ENCODE assay signal across 8 mouse cellular contexts in genomic region chr2:120403653-120403985, GRCm38 (mm10). TPM values are rescaled to one million over a fixed set of nuclear protein-coding genes. Genes with fewer than 3 reads are reported as not detected.
DNase-seq lines count a peak whose midpoint lies in the region; ATAC-seq and TF ChIP-seq lines count a peak whose summit lies in the region.

Gene Ganc, plus strand, starts transcription at chr2:120403896.

- H3K4me3 ChIP-seq in heart, adult 2 months: peak within 1 kb of the TSS; percentile 96
- peak within 1 kb of the TSS; percentile 82 for H3K4me3 ChIP-seq in liver, embryonic 12.5 days
- H3K4me3 ChIP-seq in stomach, embryonic 16.5 days (replicated peaks; ENCODE audit: low read length): peak within 1 kb of the TSS; percentile 71

- no peak for TF ChIP-seq POLR2A in heart, adult 2 months (IDR thresholded peaks at IDR 0.05; ENCODE audit: insufficient read depth, low read depth, low read length)

- under 1% methylated on average over 17 of the region's 17 CpGs for WGBS in heart, adult 2 months
- under 1% methylated on average over 17 of the region's 17 CpGs for WGBS in liver, embryonic 12.5 days (ENCODE audit: insufficient replicate concordance)
- under 1% methylated on average over 17 of the region's 17 CpGs for WGBS in stomach, embryonic 16.5 days

- TF ChIP-seq CTCF in heart, adult 2 months (IDR thresholded peaks at IDR 0.05): no peak

- H3K9ac ChIP-seq in heart, adult 2 months (ENCODE audit: low read depth, low read length): peak within 1 kb of the TSS; percentile 76
- H3K9ac ChIP-seq in liver, embryonic 12.5 days: peak within 1 kb of the TSS; percentile 82
- H3K9ac ChIP-seq in stomach, embryonic 16.5 days (ENCODE audit: low read length): peak within 1 kb of the TSS; percentile 86

- H3K4me1 ChIP-seq in heart, adult 2 months (ENCODE audit: control insufficient read depth, insufficient read depth, low read length): peaks cover 2% of the 10 kb centered on the region
- H3K4me1 ChIP-seq in liver, embryonic 12.5 days: peaks cover 42% of the 10 kb centered on the region
- H3K4me1 ChIP-seq in stomach, embryonic 16.5 days (ENCODE audit: control insufficient read depth, insufficient read depth, low read length): peaks cover 7% of the 10 kb centered on the region

- H3K27me3 ChIP-seq in heart, adult 2 months (ENCODE audit: control insufficient read depth, insufficient read depth, low read length): no peaks in the 10 kb centered on the region
- H3K27me3 ChIP-seq in liver, embryonic 12.5 days (replicated peaks): no peaks in the 10 kb centered on the region
- no peaks in the 10 kb centered on the region for H3K27me3 ChIP-seq in stomach, embryonic 16.5 days (ENCODE audit: control insufficient read depth, insufficient read depth, low read length)

- peak; percentile 31 for ATAC-seq in erythroid progenitor cell, adult 5-6 weeks (replicated peaks; ENCODE audit: low FRiP score, poor library complexity, severe bottlenecking)
- ATAC-seq in liver, embryonic 12.5 days: peak; percentile 61
- ATAC-seq in stomach, embryonic 16.5 days (ENCODE audit: insufficient read depth, low FRiP score): peak; percentile 75

- intact Hi-C loops in heart, adult 2 months (cut with DNase I): loop anchor here (5.0 kb wide), 1 partner anchor 51 kb away; the partner anchor contains the start of gene Vps39
- intact Hi-C loops in heart, postnatal 36 days (cut with DNase I): loop anchor here (5.0 kb wide), 1 partner anchor 51 kb away; the partner anchor contains the start of gene Vps39

- H3K9me3 ChIP-seq in liver, embryonic 12.5 days (replicated peaks): no peaks in the 10 kb centered on the region
- no peaks in the 10 kb centered on the region for H3K9me3 ChIP-seq in stomach, embryonic 16.5 days (replicated peaks; ENCODE audit: control insufficient read depth, low read length)

- DNase-seq in heart, adult 2 months: no peak
- DNase-seq in heart, adult 9 months (ENCODE audit: low spot score in 2 of 2): no peak
- DNase-seq in ES-CJ7 (ENCODE audit: low read depth, low spot score): peak; percentile 77
- DNase-seq in heart, postnatal 36 days: no peak
- no peak for DNase-seq in testis, postnatal 10 days (ENCODE audit: low spot score)

- H3K36me3 ChIP-seq in heart, adult 2 months (ENCODE audit: control insufficient read depth, insufficient read depth, low read length): peaks cover 14% of the 10 kb centered on the region
- H3K36me3 ChIP-seq in liver, embryonic 12.5 days: peaks cover 22% of the 10 kb centered on the region
- no peaks in the 10 kb centered on the region for H3K36me3 ChIP-seq in stomach, embryonic 16.5 days (ENCODE audit: control insufficient read depth, insufficient read depth, low read length)

- H3K27ac ChIP-seq in heart, adult 2 months: peak within 1 kb of the TSS; percentile 97
- H3K27ac ChIP-seq in liver, embryonic 12.5 days: peak within 1 kb of the TSS; percentile 97
- peak within 1 kb of the TSS; percentile 99 for H3K27ac ChIP-seq in stomach, embryonic 16.5 days (ENCODE audit: low read length)

- no peak for TF ChIP-seq EP300 in heart, adult 2 months (IDR thresholded peaks at IDR 0.05; ENCODE audit: insufficient read depth, low read depth, low read length)

- H3K79me2 ChIP-seq in heart, adult 2 months (replicated peaks; ENCODE audit: control insufficient read depth, insufficient read depth, low read length): peaks cover 2% of the 10 kb centered on the region

- peak within 1 kb of the TSS; percentile 86 for H3K4me2 ChIP-seq in liver, embryonic 12.5 days
- H3K4me2 ChIP-seq in stomach, embryonic 16.5 days (ENCODE audit: low read depth, low read length): peak within 1 kb of the TSS; percentile 76

RNA-seq across cellular contexts. Expression of gene Ganc, which starts in this region (rescaled TPM):
- 10 to 100 TPM; 22.0 to 24.5 TPM for total RNA-seq in heart, adult 2 months (2021)
- polyA plus RNA-seq in heart, adult 2 months (2012; rRNA removed): 14.3 and 20.3 TPM in 2 replicates
- total RNA-seq in erythroid progenitor cell, adult 5-6 weeks (2015; ENCODE audit: low replicate concordance): 15.5 and 18.7 TPM in 2 replicates
- total RNA-seq in erythroid progenitor cell, adult 5-6 weeks (2017; ENCODE audit: low replicate concordance): 13.4 and 21.8 TPM in 2 replicates
- 10 to 100 TPM; 21.6 to 25.2 TPM for total RNA-seq in heart, postnatal 36 days (2021)
- 5.0 and 7.3 TPM in 2 replicates for polyA plus RNA-seq in liver, embryonic 12.5 days (2016; fragmentation: Nextera tagmentation; extraction: Ambion mirVana)
- 9.0 and 10.3 TPM in 2 replicates for polyA plus RNA-seq in stomach, embryonic 16.5 days (2015; fragmentation: Nextera tagmentation; extraction: Ambion mirVana)
